Mouse (Mus musculus) kidney, postnatal 4 days (tissue): ENCODE results near the gene Sbno2.

ENCODE experiments used
- DNase-seq, 2 experiments: peaks; one replicate each; pipeline ENCODE4 v3.0.0; 2021; ENCODE audit warnings: mixed read lengths in 2 of 2

The Sbno2 gene

DNA sequence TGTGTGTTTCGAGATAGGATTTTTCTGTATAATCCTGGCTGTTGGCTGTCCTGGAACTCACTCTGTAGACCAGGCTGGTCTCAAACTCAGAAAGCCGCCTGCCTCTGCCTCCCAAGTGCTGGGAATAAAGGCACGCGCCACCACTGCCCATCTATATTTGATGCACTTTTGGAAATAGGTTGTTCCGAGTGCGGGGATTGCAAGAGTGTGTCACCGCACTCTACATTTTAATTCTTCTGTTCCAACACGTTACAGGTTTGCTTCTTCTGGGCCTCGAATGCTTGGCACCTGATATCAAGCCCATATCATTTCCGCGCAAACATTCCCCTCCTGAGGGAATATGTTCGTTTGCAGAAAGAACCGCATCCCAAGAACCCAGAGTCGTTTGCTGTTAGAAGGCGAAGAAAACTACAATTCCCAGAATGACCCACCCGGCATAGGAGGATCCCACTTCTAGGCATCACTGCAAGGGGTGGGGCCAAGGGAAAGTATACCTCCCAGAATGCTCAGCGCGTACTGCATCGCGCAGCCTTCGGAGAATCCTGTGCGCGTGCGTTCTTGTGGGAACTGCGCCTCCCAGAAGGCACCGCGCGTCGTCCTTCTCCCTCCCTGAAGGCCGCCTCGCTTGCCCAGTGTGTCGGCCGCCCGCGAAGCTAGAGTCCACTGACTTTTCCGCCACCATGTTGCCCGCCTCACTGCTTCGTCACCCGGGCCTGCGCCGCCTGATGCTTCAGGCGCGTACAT is 36.6 kb upstream of the Sbno2 start:
- peak; percentile 95 to 97 for DNase-seq

DNA sequence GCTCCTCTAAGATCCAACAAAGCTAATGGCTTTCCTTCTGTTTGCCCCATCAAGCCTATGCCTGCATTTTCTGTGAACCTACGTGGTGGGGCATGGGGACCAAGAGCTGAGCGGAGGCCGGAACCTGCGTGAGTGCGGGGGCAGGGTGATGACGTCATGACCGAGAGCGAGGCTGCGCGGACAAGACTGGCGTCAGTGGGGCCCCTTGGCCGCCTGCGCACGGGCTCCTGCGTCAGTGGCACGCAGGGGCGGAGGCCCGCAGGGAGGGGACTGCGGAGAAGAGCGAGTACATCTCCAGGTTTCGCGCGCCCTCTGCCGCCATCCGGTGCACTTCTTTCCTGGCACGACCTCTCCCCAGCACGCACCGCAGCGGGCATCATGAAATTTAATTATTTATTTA is 35.9 kb upstream of the Sbno2 start:
- DNase-seq = peak; percentile 94 to 96

DNA sequence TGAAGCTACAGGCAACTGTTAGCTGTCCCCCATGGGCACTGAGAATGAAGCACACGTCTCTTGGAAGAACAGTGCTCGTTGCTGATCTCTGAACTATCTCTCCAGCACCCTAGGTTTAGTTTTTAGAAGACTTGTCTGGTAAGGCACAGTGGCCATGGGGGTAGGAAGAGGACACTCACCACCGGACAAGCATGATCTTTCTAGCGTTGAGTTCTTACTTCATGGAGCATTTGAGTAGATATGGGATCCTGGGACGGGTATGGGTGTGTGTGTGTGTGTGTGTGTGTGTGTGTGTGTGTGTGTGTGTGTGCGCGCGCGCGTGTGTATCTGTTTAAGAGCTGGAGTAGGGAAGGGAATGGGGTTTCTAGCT is 35.3 kb upstream of the Sbno2 start, which contains the start of gene Cbarp:
Cbarp (minus strand) TSS at position 170 of the 370 bp plus-strand sequence.
- no peak for DNase-seq

DNA sequence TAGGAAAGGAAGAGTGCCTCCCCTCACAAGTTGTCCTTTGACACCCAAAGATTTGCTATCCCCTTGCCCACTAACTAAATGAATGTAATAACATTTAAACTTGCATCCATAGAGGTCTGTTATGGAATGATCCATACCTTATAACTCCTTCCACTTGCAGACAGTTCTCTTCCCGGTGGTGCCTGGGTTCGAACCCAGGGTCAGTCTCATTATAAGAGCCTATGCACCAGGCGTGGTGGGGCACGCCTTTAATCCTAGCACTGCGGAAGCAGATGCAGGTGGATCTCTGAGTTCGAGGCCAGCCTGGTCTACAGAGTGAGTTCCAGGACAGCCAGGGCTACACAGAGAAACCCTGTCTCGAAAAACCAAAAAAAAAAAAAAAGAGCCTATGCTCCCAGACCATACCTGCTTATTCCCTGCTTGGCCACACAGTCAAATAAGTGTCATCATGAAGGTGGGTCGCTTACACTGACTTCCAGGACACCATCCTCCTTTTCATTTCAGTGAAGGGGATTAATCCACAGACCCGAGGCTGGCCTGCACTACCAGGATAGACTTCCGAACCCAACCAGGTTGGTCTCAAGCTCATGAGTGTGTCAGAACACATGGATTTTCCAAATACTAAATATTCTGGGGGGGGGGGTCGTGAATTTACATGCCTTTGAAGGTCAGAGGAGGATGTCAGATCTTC is 34.7 kb upstream of the Sbno2 start:
- DNase-seq = no peak

DNA sequence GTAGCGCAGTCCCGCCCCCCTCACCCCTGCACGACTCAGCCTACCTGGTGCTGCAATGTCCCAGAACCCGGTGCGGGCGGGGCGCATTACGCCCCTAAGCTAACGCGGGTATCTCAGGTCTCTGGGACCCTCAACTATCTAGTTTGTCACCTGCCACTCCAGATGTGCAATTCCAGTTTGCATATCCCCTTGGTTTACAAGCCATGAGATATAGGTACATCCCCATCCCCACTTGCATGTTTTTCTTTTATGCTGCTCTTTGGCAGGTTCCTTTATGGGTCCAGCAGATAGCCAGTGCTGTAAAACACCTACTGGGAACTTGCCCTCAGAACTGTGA is 34.0 kb upstream of the Sbno2 start:
- no peak for DNase-seq

DNA sequence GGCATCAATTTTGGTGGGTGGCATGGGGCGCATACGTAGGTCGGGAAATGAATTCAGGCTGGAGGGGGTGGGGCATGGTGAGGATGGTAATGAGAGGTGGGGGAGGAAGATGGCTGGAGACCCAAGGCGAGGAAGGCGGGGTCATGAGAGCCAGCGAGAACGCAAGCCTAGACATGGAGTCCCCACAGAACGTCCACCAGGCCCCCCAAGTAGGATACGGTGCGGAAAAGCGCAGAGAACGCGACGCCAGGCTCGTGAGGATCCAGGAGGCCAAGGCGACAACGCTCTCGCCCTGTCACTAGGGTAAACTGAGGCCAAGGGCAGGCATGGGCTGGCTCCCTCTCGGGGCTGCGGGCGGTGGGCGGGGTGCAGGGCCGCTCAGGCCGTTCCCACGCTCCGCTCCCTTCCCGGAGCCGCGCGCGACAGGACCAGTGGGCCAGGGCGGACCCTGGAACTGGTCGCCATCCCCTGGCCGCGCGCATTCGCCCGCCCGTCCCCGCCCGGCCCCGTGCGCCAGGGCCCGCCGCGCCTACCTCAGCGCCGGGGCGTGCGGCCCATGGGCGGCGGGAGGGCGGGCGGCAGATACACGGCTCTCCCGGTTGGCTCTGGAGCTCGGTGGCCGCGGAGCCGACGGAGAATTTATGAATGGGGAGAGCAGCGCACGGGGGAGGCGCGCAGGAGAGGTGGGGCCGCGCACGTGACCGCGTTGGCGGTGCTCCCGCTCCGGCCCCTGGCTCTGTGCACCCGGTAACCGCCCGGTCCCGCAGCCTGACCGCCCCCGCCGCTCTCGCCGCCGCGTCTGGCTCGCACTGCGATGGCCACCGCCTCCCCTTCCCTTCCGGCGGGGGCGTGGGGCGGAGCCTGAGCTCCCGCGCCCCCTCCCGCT is 33.4 kb upstream of the Sbno2 start, which contains the start of gene Atp5d:
Atp5d (plus strand) TSS at position 80 of the 886 bp plus-strand sequence.
- peak; percentile 75 to 81 for DNase-seq

DNA sequence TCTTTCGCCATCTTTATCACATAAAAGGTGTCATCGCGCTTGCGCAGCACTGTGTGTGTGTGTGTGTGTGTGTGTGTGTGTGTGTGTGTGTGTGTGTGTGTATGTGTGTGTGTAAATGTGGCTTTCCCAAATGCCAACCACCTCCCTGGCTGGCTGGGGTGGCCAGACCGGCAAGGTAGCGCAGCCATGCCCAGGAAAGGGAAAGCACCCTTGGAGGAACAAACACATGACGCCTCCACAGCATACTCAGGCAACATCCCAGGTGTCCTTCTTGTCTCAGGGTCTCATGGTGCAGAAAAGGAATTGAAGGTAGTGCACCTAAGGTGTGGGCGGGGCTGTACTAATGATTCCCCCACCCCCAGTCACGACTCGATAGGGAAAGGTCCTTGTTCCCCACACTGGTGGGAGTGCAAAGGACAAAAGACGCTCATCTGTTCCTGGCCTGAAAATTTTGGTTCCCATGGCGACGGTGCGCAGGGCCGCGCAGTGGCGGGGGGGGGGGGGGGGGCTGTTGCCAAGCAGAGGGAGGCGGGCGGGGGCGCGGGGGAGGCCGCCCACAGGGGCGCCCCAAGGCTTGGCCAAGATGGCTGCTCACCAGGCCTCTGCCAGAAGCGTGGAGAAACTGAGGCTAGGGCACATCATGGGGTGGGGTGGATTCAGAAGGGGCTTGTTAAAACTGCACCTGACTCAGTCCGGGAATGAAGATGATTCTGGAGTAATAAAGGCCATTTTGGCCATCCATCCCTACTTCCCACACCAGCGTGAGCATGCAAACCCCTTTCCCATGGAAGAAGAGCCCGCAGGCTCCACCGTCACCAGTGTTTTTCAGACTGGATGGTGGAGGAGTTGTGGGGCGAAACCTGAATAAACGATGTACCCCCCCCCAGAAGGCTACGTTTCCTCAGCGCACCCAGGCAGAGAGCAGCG is 32.5 kb upstream of the Sbno2 start:
- peak; percentile 40 to 56 for DNase-seq

DNA sequence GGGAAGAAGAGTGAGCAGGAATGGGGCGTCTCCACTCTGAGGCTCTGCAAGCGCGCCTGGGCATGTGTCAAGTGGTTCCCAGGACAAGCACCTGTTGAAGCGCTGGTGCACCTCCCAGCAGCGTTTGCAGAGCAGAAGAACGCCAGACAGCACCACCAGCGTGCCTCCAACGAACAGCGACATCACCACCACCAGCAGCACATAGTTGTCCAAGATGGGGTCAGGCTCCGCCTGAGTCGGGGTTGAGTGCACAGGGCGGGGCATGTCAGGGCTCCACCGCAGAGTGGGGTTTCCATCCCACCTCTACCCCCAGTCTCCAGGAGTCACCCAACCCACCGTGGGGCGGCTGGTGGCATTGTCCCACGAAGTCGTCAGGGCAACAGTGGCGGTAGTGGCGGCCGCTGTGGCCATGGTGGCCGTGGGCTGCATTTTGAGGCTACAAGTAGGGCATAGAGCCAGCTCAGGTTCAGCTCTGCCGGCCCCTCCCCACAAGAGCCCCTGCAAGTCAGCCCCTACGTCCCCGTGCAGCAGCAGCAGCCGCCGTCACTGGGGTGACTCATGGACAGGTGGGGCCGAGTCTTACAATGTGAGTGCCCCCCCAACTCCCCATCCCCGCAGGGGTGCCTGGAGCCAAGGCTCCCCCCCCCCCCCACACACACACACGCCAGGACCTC is 31.7 kb upstream of the Sbno2 start:
- peak; percentile 53 to 68 for DNase-seq

DNA sequence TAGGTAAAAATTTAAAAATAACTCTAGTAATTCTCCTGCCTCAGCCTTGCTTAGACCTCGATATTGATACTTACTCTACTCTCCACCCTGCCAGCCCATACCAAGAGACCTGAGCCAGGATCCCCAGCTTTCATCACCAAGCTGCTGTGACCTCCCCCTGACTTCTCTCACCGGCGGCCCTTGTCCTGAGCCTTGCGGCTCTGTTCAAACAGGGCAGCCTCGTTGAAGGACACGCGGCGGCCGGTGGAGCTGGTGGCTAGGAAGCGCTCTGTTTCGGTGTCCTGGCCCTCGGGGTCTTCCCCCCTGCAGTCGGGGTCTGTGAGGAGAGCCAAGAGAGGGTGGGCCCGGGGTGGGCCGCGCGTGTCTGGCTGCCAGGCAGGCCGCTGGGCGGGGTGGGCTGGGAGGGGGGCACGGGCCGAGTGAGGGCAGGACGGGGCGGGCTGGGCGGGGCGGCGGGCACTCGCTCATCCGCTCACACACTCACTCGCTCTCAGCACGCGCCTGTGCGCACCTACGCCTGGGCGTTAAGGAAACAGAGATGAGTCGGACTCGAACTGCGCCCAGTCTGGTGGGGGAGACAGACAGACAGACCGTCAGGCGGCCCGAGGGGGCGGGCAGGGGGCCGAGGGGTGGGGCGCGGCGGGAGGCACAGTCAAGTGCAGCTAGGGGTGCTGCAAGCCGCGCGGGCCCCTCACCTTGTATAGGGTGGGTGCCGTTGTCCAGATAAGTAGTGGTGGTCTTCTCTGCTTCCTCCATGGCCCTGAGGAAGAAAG is 31.0 kb upstream of the Sbno2 start:
- DNase-seq = peak in 1 of 2 experiments; percentile 38

DNA sequence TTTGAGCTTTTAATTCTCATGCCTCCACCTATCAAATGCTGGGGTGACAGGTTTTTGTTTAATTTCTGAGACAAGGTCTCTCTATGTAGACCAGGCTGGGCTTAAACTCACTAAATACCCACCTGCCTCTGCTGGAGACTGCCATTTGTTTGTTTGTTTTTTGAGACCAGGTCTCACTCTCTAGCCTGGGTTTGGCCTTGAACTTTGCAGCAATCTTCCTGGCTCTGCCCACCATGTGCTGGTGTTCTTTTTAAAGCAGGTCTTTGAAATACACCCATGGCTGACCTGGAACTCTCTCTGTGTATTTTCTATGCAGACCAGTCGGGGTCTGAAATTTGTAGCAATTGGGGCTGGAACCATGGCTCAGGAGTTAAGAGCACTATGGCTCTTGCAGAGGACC is 30.3 kb upstream of the Sbno2 start:
- no peak for DNase-seq

DNA sequence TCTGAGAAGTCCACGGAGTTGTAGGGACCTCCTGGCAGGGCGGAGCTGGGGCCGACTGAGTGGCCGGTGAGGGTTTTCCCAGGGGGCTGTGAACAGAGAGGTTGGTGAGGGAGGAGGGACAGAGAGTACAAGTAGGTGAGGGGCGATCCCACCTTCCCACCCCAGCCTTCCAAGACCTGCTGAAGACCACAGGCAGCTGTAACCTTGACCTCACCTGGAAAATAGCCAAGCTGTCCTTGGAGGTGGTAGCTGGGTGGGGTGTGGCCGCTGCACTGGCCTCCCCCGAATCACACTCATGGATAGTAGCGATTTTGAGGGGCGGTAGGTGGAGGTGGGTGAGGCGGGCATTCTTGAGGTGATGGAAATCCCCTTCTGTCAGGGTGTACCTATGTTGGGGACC is 29.8 kb upstream of the Sbno2 start:
- no peak for DNase-seq

DNA sequence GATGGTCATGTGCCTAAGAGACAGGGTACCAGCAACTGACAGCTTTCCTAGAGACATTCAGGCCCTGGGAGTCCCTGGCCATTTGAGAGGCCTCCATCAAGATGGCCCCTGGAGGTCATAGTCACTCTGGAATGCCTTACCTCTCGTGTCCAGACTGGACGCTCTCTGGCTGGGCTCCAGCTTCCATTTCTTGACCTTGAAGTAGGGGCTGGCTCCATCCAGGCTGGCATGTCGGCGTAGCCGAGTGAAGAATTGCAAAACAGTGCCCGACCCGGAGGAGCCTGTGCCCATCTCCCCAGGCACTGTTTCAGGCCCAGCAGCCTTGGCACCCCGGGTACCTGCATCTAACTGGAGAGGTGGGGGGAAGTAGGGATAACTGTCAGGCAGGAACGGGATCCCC is 29.1 kb upstream of the Sbno2 start:
- DNase-seq = no peak

DNA sequence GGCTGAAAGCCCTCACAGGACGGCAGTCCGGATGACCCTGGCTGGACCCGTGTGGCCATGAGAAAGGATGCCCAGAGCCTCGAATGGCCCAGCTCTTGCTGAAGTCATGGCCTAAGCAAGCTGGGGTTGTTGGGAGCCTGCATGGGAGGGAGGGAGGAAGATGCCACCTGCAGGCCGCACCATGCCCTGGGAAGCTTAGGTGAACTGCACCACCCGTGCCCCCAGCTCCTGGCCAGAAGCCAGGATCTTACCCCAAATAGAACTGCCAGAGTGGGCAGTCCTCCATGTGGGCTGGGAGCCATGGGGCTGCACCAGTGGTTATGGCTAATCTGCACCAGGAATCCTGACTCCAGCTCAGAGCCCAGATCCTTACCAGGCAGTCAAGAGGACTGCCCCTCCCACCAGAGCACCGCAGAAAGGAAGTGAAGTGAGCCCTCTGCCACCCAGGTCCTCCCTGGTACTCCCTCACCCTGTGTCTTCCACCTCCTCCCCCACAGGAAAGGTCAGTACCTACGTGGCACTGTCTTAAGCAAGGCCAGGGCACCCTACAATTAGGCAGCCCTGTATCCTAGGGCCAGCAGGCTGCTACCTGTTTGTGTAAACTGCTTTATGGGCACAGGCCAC is 28.0 kb upstream of the Sbno2 start:
- DNase-seq = peak in 1 of 2 experiments; percentile 54

DNA sequence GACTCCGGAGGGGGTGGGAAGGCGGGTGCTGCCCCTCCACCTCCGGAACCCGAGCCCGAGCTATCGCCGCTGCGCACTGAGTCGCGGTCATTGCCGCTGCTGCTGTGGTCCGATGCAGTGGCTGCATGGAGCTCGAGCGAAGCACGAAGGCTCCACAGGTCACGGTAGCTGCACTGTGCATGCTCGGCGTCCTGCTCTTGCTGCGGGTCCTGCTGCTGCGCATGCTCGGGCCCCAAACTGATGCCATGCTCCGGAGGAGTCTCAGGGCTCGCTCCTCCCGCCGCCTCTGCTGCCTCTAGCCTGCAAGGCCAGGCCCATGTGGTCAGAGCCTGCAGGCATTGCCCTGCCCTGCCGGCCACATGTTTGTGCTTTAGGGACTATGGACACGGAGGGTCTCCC is 26.6 kb upstream of the Sbno2 start:
- peak; percentile 52 to 69 for DNase-seq

DNA sequence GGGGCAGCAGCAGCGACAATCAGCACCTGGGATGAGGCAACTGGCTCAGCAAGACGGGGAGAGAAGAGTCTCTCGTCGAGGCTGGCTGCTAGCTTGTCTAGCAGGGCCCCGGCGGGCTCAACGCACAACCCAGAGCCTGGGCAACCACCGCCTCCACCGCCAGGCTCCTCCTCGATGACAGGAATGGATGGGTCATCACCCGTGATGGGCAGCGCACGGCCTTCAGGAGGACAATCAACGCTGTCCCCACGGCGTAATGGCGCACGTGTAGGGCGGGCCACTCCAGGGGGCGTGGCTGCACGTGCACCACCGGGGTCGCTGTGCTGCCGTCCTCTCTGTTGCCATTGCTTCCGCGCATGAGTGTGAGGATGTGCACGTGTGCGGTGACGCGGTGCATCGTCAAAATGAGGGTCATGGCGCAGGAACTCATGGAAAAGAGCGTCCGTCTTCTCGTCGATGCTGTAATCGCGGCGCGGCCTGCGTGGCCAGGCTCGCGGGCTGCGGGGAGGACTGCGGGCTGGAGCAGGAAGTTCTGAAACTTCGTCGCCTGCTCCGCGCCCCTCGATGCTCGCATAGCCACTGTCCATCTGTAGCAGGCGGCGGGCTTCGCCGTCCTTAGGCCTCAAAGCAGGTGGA is 26.1 kb upstream of the Sbno2 start:
- DNase-seq = peak; percentile 59 to 72

DNA sequence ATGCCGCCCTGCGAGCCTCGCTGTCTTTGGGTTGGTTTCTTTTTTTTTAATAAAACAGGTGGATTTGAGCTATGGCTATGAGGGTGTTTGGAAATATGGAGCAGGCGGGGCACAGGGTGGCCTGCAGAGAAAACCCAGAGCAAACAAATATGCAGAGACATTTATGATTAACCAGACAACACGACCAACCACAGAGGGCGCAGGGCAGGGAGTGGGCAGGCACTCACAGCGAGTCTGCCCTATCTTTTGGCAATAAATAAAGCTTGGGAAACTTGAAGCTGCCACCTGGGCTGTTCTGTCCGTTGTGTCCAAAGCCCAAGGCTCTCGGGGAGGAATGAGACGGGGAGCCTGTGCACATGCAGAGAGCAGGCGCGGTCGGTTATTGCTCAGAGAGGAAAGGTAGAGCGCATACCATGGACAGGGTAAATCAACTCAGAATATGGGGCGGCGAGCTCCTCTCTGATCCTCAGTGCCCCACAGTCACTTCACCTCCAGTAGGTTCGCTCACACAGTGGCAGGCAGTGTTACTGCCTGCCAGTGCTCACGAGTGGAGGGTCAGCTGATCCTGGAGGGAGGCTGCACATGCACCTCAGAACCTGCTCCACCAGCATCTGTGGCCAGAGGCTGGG is 25.1 kb upstream of the Sbno2 start:
- peak; percentile 50 to 70 for DNase-seq

DNA sequence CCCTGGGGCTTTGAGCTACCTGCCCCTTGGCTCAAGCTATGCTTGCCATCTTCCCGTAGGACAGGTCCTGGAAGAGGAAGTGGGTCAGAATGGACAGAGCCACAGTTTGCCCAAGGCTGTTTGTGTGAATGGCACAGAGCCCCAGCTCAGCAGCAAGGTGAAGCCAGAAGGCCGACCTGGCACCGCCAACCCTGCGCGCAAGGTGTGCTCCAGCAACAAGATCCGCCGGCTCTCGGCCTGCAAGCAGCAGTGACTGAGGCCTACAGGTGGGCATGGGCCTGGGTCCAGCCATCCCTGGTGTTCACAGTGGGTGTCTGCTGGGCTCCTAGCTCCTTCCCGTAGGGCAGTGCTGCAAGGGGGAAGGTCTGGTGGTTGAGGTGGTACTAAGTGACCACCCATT is 24.5 kb upstream of the Sbno2 start:
- no peak for DNase-seq

DNA sequence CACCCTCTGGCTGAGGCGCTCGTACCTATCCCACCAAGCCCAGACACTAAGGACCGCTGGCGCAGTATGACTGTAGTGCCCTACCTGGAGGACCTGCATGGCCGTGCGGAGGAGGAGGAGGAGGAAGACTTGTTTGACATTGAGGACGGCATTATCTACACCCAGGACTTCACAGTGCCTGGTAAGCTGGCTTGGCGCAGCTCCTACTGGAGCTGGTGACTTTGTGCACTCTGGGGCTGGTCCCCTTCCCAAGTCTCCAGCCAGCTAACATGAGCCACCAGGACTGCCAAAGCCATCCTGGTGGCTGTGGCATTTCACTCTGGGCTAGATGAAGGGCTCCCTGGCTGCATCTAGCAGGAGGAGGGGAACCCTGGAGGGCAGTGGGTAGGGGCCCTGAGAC is 22.5 kb upstream of the Sbno2 start:
- no peak for DNase-seq

DNA sequence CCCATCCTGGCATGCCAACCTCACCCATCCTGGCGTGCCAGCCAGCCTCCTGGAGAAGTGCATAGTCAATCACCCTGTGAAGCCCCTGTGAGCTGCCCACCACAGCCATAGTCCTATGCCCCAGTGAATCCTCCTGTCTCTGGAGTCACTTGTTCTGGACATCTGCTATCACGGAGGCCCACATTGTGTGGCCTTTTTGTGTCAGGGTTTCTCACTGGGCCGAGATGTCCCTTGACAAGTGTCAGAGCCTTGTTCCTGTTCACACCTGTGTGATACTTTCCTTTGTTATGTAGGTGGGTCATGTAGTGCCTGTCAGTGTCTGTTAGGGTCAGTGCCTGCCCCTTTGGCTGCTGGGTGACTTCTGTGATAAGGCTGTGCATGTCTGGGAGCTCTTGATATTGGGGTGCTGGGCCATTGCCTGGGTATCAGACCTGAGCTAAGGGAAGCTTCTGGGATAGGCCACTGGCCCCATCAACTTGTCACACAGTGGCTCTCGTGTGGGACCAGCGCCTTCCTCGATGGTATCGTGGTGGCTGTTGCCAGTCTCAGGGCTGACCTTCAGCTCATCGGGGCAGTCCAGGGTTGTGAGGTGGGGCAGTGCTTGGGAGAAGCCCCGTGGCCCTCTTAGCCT is 18.7 kb upstream of the Sbno2 start:
- no peak for DNase-seq
